ENCODE assay signal across 8 mouse cellular contexts in genomic region chr7:27334405-27334911, GRCm38 (mm10). TPM values are rescaled to one million over a fixed set of nuclear protein-coding genes. Genes with fewer than 3 reads are reported as not detected.
DNase-seq lines count a peak whose midpoint lies in the region; ATAC-seq lines count a peak whose summit lies in the region.

No protein-coding gene starts in this region.

- H3K4me1 ChIP-seq in heart, embryonic 11.5 days (ENCODE audit: control insufficient read depth, insufficient read depth, low read length): peaks cover 28% of the 10 kb centered on the region

- H3K27me3 ChIP-seq in heart, embryonic 11.5 days (ENCODE audit: control insufficient read depth, insufficient read depth, low read length): peaks cover 91% of the 10 kb centered on the region

- no peaks in the 10 kb centered on the region for H3K9me3 ChIP-seq in heart, embryonic 11.5 days (replicated peaks; ENCODE audit: control insufficient read depth, low read length)

- no peaks in the 10 kb centered on the region for H3K36me3 ChIP-seq in heart, embryonic 11.5 days (ENCODE audit: control insufficient read depth, insufficient read depth, low read length)

- H3K4me2 ChIP-seq in heart, embryonic 11.5 days: peak overlapping the region; percentile 86

- peak overlapping the region; percentile 53 for H3K4me3 ChIP-seq in heart, embryonic 11.5 days (ENCODE audit: low read depth, low read length)

- peak overlapping the region; percentile 66 for H3K27ac ChIP-seq in heart, embryonic 11.5 days (ENCODE audit: low read depth, low read length)

- 0 out of 2 replicates have a peak overlapping the region, but pooled peaks have one; percentile 12 for H3K9ac ChIP-seq in heart, embryonic 11.5 days (ENCODE audit: low read depth, low read length)

- DNase-seq in adrenal gland, adult (ENCODE audit: inconsistent age in 2 of 2, low spot score in 1 of 2): peak; percentile 46 to 77
- no peak for DNase-seq in adrenal gland, postnatal 25 days
- DNase-seq in R1 (ENCODE audit: low read depth, low spot score): peak; percentile 45
- DNase-seq in kidney, postnatal 25 days: peak; percentile 42 to 82
- peak; percentile 34 for DNase-seq in naive thymus-derived CD4-positive, alpha-beta T cell, adult 2 months (ENCODE audit: low read depth)
- DNase-seq in Muller cell, postnatal 12 days (ENCODE audit: inconsistent ontology term): no peak

- 1% methylated on average over 32 of the region's 32 CpGs for WGBS in heart, embryonic 11.5 days (ENCODE audit: insufficient replicate concordance)

- ATAC-seq in heart, embryonic 11.5 days (replicated peaks; ENCODE audit: insufficient number of reproducible peaks, low FRiP score, low TSS enrichment): 0 out of 2 replicates have a peak, but pooled peaks have one; percentile 11
- ATAC-seq in inflammation-experienced regulatory T-cells, adult 6 months: no peak

RNA-seq across cellular contexts. Expression of gene Ltbp4, which starts 3.0 kb away (rescaled TPM):
- total RNA-seq in adrenal gland, postnatal 25 days (2021): 62.9 and 66.6 TPM in 2 replicates
- polyA plus RNA-seq in heart, embryonic 11.5 days (2014; fragmentation: Nextera tagmentation; extraction: Ambion mirVana): 28.9 and 31.5 TPM in 2 replicates
- 1 to 10 TPM in 1 of 3 experiments, under 1 TPM in 2; 0.45 to 1.2 (median 0.50) TPM for polyA plus RNA-seq in inflammation-experienced regulatory T-cells, adult 6 months (2017; shearing (Covaris generic))

RNA-seq across cellular contexts. Expression of gene Shkbp1, which starts 21.4 kb away (rescaled TPM):
- 23.3 and 28.6 TPM in 2 replicates for total RNA-seq in adrenal gland, postnatal 25 days (2021)
- polyA plus RNA-seq in heart, embryonic 11.5 days (2014; fragmentation: Nextera tagmentation; extraction: Ambion mirVana): 33.3 and 34.1 TPM in 2 replicates
- polyA plus RNA-seq in inflammation-experienced regulatory T-cells, adult 6 months (2017; shearing (Covaris generic)): 10 to 100 TPM; 46.9 to 59.2 (median 50.1) TPM

RNA-seq across cellular contexts. Expression of gene Gm20479, which starts 22.8 kb away (rescaled TPM):
- total RNA-seq in adrenal gland, postnatal 25 days (2021): 0.91 TPM in 1 of 2 replicates, not detected in the other
- 1.6 and 2.1 TPM in 2 replicates for polyA plus RNA-seq in heart, embryonic 11.5 days (2014; fragmentation: Nextera tagmentation; extraction: Ambion mirVana)
- polyA plus RNA-seq in inflammation-experienced regulatory T-cells, adult 6 months (2017; shearing (Covaris generic)): 1 to 10 TPM in 1 of 3 experiments, not detected in 2; 4.0 TPM

Comparison
In these comparisons a context has a peak if more than half of its experiments do, and no peak if none do; other contexts are left out.
1. DNase-seq: peak in adrenal gland, adult (2 of 2), R1 (single experiment), kidney, postnatal 25 days (2 of 2) and naive thymus-derived CD4-positive, alpha-beta T cell, adult 2 months (single experiment); none in adrenal gland, postnatal 25 days (single experiment) and Muller cell, postnatal 12 days (single experiment).
2. RNA of gene Ltbp4, which starts 3.0 kb away (polyA plus RNA-seq): 28.9 to 31.5 TPM in heart, embryonic 11.5 days; 0.45 to 1.2 TPM in inflammation-experienced regulatory T-cells, adult 6 months; every median in the first group is over 10 times any median in the second.